Mouse (Mus musculus) retina, embryonic 14.5 days (tissue): ENCODE measurements around the gene Scrn1.
A peak's percentile ranks its signal among the peaks of the same experiment; 100 is the strongest.

Source experiments
- DNase-seq: peaks from one replicate; pipeline ENCODE4 v3.0.0-alpha.2; 2015; ENCODE audit warnings: low spot score

The Scrn1 gene

GRCm38 (mm10) chr6:54565665-54566545 lies at the start of gene Scrn1:
Scrn1 (minus strand) TSS chr6:54566489.
- DNase-seq = peak; percentile 88

- DNase-seq = no peak
These were observed 40.0 kb upstream of the Scrn1 start for GRCm38 (mm10) chr6:54606241-54606640.

GRCm38 (mm10) chr6:54604001-54604715 lies 37.9 kb upstream of the Scrn1 start:
- no peak for DNase-seq

- DNase-seq = no peak
These were observed 36.6 kb upstream of the Scrn1 start for GRCm38 (mm10) chr6:54602891-54603290.

GRCm38 (mm10) chr6:54600681-54601347 lies 34.5 kb upstream of the Scrn1 start:
- no peak for DNase-seq

- DNase-seq = no peak
These were observed 31.4 kb upstream of the Scrn1 start for GRCm38 (mm10) chr6:54597711-54598110.

GRCm38 (mm10) chr6:54597208-54597607 lies 30.9 kb upstream of the Scrn1 start, which contains the start of gene Fkbp14:
Fkbp14 (minus strand) TSS chr6:54597308.
- no peak for DNase-seq

GRCm38 (mm10) chr6:54595330-54595878 lies 29.1 kb upstream of the Scrn1 start:
- no peak for DNase-seq

- DNase-seq = peak; percentile 96
These were observed 28.4 kb upstream of the Scrn1 start, which contains the start of gene Plekha8 for GRCm38 (mm10) chr6:54594469-54595329. Plekha8 (plus strand) TSS chr6:54595111.

- no peak for DNase-seq
These were observed 27.6 kb upstream of the Scrn1 start for GRCm38 (mm10) chr6:54593766-54594468.

GRCm38 (mm10) chr6:54592938-54593535 lies 26.7 kb upstream of the Scrn1 start:
- peak; percentile 95 for DNase-seq

GRCm38 (mm10) chr6:54591778-54592177 lies 25.5 kb upstream of the Scrn1 start:
- no peak for DNase-seq

- no peak for DNase-seq
These were observed 24.4 kb upstream of the Scrn1 start for GRCm38 (mm10) chr6:54590691-54591090.

- DNase-seq = no peak
These were observed 21.9 kb upstream of the Scrn1 start for GRCm38 (mm10) chr6:54588212-54588611.

- DNase-seq = no peak
These were observed 21.4 kb upstream of the Scrn1 start for GRCm38 (mm10) chr6:54587683-54588082.

GRCm38 (mm10) chr6:54586911-54587310 lies 20.6 kb upstream of the Scrn1 start:
- DNase-seq = peak; percentile 22

GRCm38 (mm10) chr6:54586175-54586574 lies 19.9 kb upstream of the Scrn1 start:
- peak; percentile 84 for DNase-seq

- DNase-seq = no peak
These were observed 7.1 kb upstream of the Scrn1 start for GRCm38 (mm10) chr6:54573218-54573955.

- no peak for DNase-seq
These were observed 3.5 kb upstream of the Scrn1 start for GRCm38 (mm10) chr6:54569776-54570175.
